Mouse (Mus musculus): ENCODE data around the gene Hoxd1. TPM values are rescaled to one million over a fixed set of nuclear protein-coding genes. Genes with fewer than 3 reads are reported as not detected.

Gene Hoxd1
- polyA plus RNA-seq, 1 experiment from 2014 or later = 1.5 TPM

GRCm38 (mm10) chr2:74725171-74725570 lies 37.6 kb upstream of the Hoxd1 start:
- peak overlapping the region; percentile 40 for H3K4me3 ChIP-seq (replicated peaks)
- no peaks in the 10 kb centered on the region for H3K27me3 ChIP-seq
- H3K4me1 ChIP-seq = peaks cover 91% of the 10 kb centered on the region
- no peaks in the 10 kb centered on the region for H3K9me3 ChIP-seq (replicated peaks)
- H3K9ac ChIP-seq = peak overlapping the region; percentile 21
- peaks cover 21% of the 10 kb centered on the region for H3K36me3 ChIP-seq
- H3K27ac ChIP-seq = peak overlapping the region; percentile 85
- no peak for ATAC-seq (replicated peaks; ENCODE audit: low FRiP score)
- H3K4me2 ChIP-seq = peak overlapping the region; percentile 65
- 44% methylated on average over 17 of the region's 17 CpGs for WGBS

GRCm38 (mm10) chr2:74726551-74726950 lies 36.2 kb upstream of the Hoxd1 start, which contains the start of gene Gm28230:
TSS of gene Gm28230 (plus strand) at chr2:74726728.
- Histone ChIP-seq H3K4me3 (replicated peaks) (peak within 1 kb of the TSS; percentile 40), H3K36me3 (peaks cover 34% of the 10 kb centered on the region), H3K9ac (peak within 1 kb of the TSS; percentile 42), H3K4me2 (peak within 1 kb of the TSS; percentile 65), H3K9me3 (replicated peaks) (no peaks in the 10 kb centered on the region), H3K27ac (peak within 1 kb of the TSS; percentile 85), H3K4me1 (peaks cover 89% of the 10 kb centered on the region), H3K27me3 (no peaks in the 10 kb centered on the region)
- ATAC-seq (replicated peaks; ENCODE audit: low FRiP score) = no peak
- 46% methylated on average over 5 of the region's 5 CpGs for WGBS

- Histone ChIP-seq H3K27me3 (no peaks in the 10 kb centered on the region), H3K27ac (peak overlapping the region; percentile 85), H3K4me1 (peaks cover 88% of the 10 kb centered on the region), H3K4me3 (replicated peaks) (peak overlapping the region; percentile 40), H3K9ac (peak overlapping the region; percentile 42), H3K36me3 (peaks cover 34% of the 10 kb centered on the region), H3K9me3 (replicated peaks) (no peaks in the 10 kb centered on the region), H3K4me2 (peak overlapping the region; percentile 65)
- peak; percentile 3; the same call in 1 of the 2 replicates for ATAC-seq (replicated peaks; ENCODE audit: low FRiP score)
- 9% methylated on average over 43 of the region's 43 CpGs for WGBS
Observed at GRCm38 (mm10) chr2:74726973-74727639, 35.7 kb upstream of the Hoxd1 start.

- H3K27ac ChIP-seq = peak overlapping the region; percentile 85
- H3K4me3 ChIP-seq (replicated peaks) = peak overlapping the region; percentile 40
Observed at GRCm38 (mm10) chr2:74727640-74728302, 35.0 kb upstream of the Hoxd1 start.

GRCm38 (mm10) chr2:74728303-74728680 lies 34.5 kb upstream of the Hoxd1 start:
- no peak; the same call in 1 of the 2 replicates for ATAC-seq (replicated peaks; ENCODE audit: low FRiP score)
- Histone ChIP-seq H3K4me2 (peak overlapping the region; percentile 65), H3K9me3 (replicated peaks) (no peaks in the 10 kb centered on the region), H3K4me1 (peaks cover 88% of the 10 kb centered on the region), H3K27ac (peak overlapping the region; percentile 85), H3K27me3 (no peaks in the 10 kb centered on the region), H3K4me3 (replicated peaks) (peak overlapping the region; percentile 40), H3K9ac (peak overlapping the region; percentile 39), H3K36me3 (peaks cover 34% of the 10 kb centered on the region)
- WGBS = 29% methylated on average over 13 of the region's 13 CpGs

More at GRCm38 (mm10) chr2:74727640-74728302, 35.0 kb upstream of the Hoxd1 start:
- Histone ChIP-seq H3K4me2 (peak overlapping the region; percentile 65), H3K9me3 (replicated peaks) (no peaks in the 10 kb centered on the region), H3K9ac (peak overlapping the region; percentile 42), H3K27me3 (no peaks in the 10 kb centered on the region), H3K4me1 (peaks cover 88% of the 10 kb centered on the region), H3K36me3 (peaks cover 34% of the 10 kb centered on the region)
- peak; percentile 67 for ATAC-seq (replicated peaks; ENCODE audit: low FRiP score)
- 10% methylated on average over 25 of the region's 25 CpGs for WGBS

GRCm38 (mm10) chr2:74730331-74730730 lies 32.4 kb upstream of the Hoxd1 start:
- Histone ChIP-seq H3K9ac (no peak overlapping the region), H3K4me2 (peak overlapping the region; percentile 77), H3K4me3 (replicated peaks) (no peak overlapping the region), H3K27me3 (peaks cover under 1% of the 10 kb centered on the region; the same call in 1 of the 2 replicates), H3K36me3 (peaks cover 32% of the 10 kb centered on the region), H3K27ac (peak overlapping the region; percentile 60; the same call in 1 of the 2 replicates), H3K4me1 (peaks cover 88% of the 10 kb centered on the region), H3K9me3 (replicated peaks) (no peaks in the 10 kb centered on the region)
- WGBS = 35% methylated on average over 8 of the region's 8 CpGs
- ATAC-seq (replicated peaks; ENCODE audit: low FRiP score) = no peak

- no peak for ATAC-seq (replicated peaks; ENCODE audit: low FRiP score)
- peaks cover 26% of the 10 kb centered on the region for H3K36me3 ChIP-seq
- H3K27ac ChIP-seq = peak overlapping the region; percentile 60
- H3K4me2 ChIP-seq = peak overlapping the region; percentile 77
- no peaks in the 10 kb centered on the region for H3K9me3 ChIP-seq (replicated peaks)
- peak overlapping the region; percentile 10; the same call in 1 of the 2 replicates for H3K4me3 ChIP-seq (replicated peaks)
- H3K9ac ChIP-seq = peak overlapping the region; percentile 42
- peaks cover 89% of the 10 kb centered on the region for H3K4me1 ChIP-seq
- H3K27me3 ChIP-seq = peaks cover 8% of the 10 kb centered on the region
Observed at GRCm38 (mm10) chr2:74731055-74731454, 31.7 kb upstream of the Hoxd1 start.

- peak overlapping the region; percentile 77 for H3K4me2 ChIP-seq
- peaks cover 89% of the 10 kb centered on the region for H3K4me1 ChIP-seq
- 29% methylated on average over 9 of the region's 9 CpGs for WGBS
- peaks cover 11% of the 10 kb centered on the region for H3K27me3 ChIP-seq
- no peak for ATAC-seq (replicated peaks; ENCODE audit: low FRiP score)
- peaks cover 21% of the 10 kb centered on the region for H3K36me3 ChIP-seq
- peak overlapping the region; percentile 96 for H3K27ac ChIP-seq
- no peaks in the 10 kb centered on the region for H3K9me3 ChIP-seq (replicated peaks)
- H3K9ac ChIP-seq = peak overlapping the region; percentile 35; the same call in 1 of the 2 replicates
- peak overlapping the region; percentile 37 for H3K4me3 ChIP-seq (replicated peaks)
Observed at GRCm38 (mm10) chr2:74731799-74732512, 30.8 kb upstream of the Hoxd1 start.

GRCm38 (mm10) chr2:74732513-74733316 lies 30.1 kb upstream of the Hoxd1 start:
- peaks cover 21% of the 10 kb centered on the region for H3K36me3 ChIP-seq
- peaks cover 14% of the 10 kb centered on the region for H3K27me3 ChIP-seq
- H3K27ac ChIP-seq = peak overlapping the region; percentile 96
- peak overlapping the region; percentile 77 for H3K4me2 ChIP-seq
- H3K9me3 ChIP-seq (replicated peaks) = no peaks in the 10 kb centered on the region
- 2% methylated on average over 52 of the region's 52 CpGs for WGBS
- H3K9ac ChIP-seq = peak overlapping the region; percentile 35
- H3K4me1 ChIP-seq = peaks cover 89% of the 10 kb centered on the region
- no peak for ATAC-seq (replicated peaks; ENCODE audit: low FRiP score)
- peak overlapping the region; percentile 37 for H3K4me3 ChIP-seq (replicated peaks)

- H3K36me3 ChIP-seq = peaks cover 18% of the 10 kb centered on the region
- H3K4me3 ChIP-seq (replicated peaks) = peak overlapping the region; percentile 37
- no peaks in the 10 kb centered on the region for H3K9me3 ChIP-seq (replicated peaks)
- WGBS = 3% methylated on average over 15 of the region's 16 CpGs
- no peak for ATAC-seq (replicated peaks; ENCODE audit: low FRiP score)
- peaks cover 20% of the 10 kb centered on the region for H3K27me3 ChIP-seq
- peaks cover 89% of the 10 kb centered on the region for H3K4me1 ChIP-seq
- H3K27ac ChIP-seq = peak overlapping the region; percentile 96
- peak overlapping the region; percentile 35; the same call in 1 of the 2 replicates for H3K9ac ChIP-seq
- peak overlapping the region; percentile 77 for H3K4me2 ChIP-seq
Observed at GRCm38 (mm10) chr2:74733317-74733661, 29.5 kb upstream of the Hoxd1 start.

GRCm38 (mm10) chr2:74733765-74734164 lies 29.0 kb upstream of the Hoxd1 start:
- peaks cover 14% of the 10 kb centered on the region; the same call in 1 of the 2 replicates for H3K36me3 ChIP-seq
- H3K27me3 ChIP-seq = peaks cover 21% of the 10 kb centered on the region
- peak overlapping the region; percentile 77 for H3K4me2 ChIP-seq
- peak overlapping the region; percentile 35; the same call in 1 of the 2 replicates for H3K9ac ChIP-seq
- H3K9me3 ChIP-seq (replicated peaks) = no peaks in the 10 kb centered on the region
- peaks cover 89% of the 10 kb centered on the region for H3K4me1 ChIP-seq
- WGBS = 15% methylated on average over 6 of the region's 6 CpGs
- H3K4me3 ChIP-seq (replicated peaks) = peak overlapping the region; percentile 37
- no peak for ATAC-seq (replicated peaks; ENCODE audit: low FRiP score)
- H3K27ac ChIP-seq = peak overlapping the region; percentile 96
